Mouse (Mus musculus): ENCODE measurements around the gene Hoga1.

- TF ChIP-seq POLR2A (IDR thresholded peaks at IDR 0.05; ENCODE audit: insufficient read depth, low read depth, low read length) = no peak
- no peak for TF ChIP-seq CTCF (IDR thresholded peaks at IDR 0.05; ENCODE audit: insufficient read depth, low read depth, low read length)
These were observed 39.8 kb upstream of the Hoga1 start for GRCm38 (mm10) chr19:42005616-42006015.

All from olfactory bulb, adult 2 months (tissue).